Mouse (Mus musculus): ENCODE results near the gene Tmem41a.

Tmem41a gene

GRCm38 (mm10) chr16:21901286-21901685 is 46.1 kb downstream of the Tmem41a start:
- no peak for DNase-seq (ENCODE audit: extremely low spot score)

- DNase-seq (ENCODE audit: extremely low spot score): no peak
Observed at GRCm38 (mm10) chr16:21893890-21894289, 53.5 kb downstream of the Tmem41a start.

- no peak for DNase-seq (ENCODE audit: extremely low spot score)
Observed at GRCm38 (mm10) chr16:21887601-21888000, 59.8 kb downstream of the Tmem41a start.
